Mouse (Mus musculus): ENCODE data around the gene St6galnac3.

The St6galnac3 gene

DNA sequence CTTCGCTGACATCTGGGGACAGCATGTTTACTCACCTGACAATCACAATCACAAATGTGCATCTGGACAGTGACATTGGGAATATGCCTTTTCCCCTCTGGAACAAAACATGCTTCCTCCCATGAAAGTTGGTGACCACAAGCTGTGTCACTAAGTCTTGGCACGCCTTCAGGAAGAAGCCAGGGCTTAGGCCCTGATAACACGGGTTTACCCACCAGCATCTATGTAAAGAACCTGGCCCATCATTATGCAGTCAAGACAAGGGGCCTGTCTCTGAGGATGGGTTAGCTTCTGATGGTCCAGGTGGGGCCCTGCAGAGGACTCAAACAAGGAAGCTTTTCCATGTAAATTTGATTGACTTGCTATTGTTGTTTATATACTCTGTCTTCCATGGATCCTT lies 131.9 kb downstream of the St6galnac3 start:
- DNase-seq (ENCODE audit: low read depth, low spot score), result no peak

GRCm38 (mm10) chr3:153587594-153587993 lies 137.4 kb downstream of the St6galnac3 start:
- no peak for DNase-seq (ENCODE audit: low read depth, low spot score)

DNA sequence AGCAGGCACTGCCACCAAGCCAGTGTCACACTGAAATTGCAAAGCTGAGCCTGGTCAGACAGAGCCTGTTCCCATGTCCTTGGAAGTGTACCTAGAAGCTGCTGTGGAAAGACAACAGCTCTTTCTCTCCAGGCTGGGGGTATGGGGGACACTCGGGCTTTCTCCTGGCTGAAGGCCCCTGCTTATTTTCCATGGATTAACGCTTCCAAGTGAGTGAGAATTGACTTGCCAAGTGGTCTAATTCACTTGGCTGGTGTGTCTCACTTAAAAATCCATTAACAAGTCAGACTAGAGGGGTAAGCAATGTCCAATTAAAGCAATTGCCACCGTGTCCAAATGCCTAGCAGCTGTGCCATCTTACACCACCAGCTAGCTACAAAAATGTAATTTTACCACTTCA lies 140.1 kb downstream of the St6galnac3 start:
- no peak for DNase-seq (ENCODE audit: low read depth, low spot score)

DNA sequence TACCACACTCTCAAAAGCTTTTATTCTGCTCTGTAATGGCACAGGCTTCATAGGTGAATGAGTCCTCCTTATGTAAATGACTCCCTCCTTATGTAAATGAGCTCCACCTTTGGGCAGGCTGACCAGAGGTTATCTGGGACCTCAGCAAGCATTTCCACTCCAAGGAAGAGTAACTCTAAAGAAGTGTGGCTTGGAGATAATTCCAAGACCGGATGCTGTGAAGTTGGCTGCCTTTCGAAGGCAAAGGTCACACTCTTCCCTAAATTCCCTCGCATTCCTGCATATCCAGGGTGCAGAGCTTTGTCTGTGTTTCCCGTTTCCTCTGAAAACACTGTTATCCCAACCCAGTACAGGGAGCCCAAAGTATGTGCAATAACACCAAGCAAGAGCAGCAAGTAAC lies 142.9 kb downstream of the St6galnac3 start:
- DNase-seq (ENCODE audit: low read depth, low spot score), result peak; percentile 75

- peak; percentile 37 for DNase-seq (ENCODE audit: low read depth, low spot score)
Measured at GRCm38 (mm10) chr3:153580625-153581024, 144.3 kb downstream of the St6galnac3 start.

- DNase-seq (ENCODE audit: low read depth, low spot score), result no peak
Measured at GRCm38 (mm10) chr3:153580136-153580535, 144.8 kb downstream of the St6galnac3 start.

GRCm38 (mm10) chr3:153577286-153577685 lies 147.7 kb downstream of the St6galnac3 start:
- DNase-seq (ENCODE audit: low read depth, low spot score), result peak; percentile 50

GRCm38 (mm10) chr3:153571152-153571551 lies 153.8 kb downstream of the St6galnac3 start:
- DNase-seq (ENCODE audit: low read depth, low spot score), result peak; percentile 18

DNA sequence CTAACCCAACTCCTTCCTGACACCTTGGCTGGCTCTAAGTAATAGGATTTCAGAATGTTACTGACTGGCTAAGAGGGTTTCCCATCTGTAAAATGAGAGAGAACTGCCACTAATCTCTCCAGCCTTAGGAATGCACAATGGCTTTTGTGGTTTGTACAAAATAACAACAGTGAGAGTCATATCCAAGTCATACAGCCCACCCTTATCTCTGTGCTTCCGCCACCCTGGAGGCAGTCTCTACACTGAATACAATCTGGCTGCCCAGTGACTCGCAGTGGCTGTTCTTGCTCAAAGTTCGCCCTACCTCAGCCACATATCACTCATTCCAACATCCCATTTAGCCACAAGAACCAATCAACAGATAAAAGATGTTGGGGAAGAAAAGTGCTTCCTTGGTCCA lies 156.2 kb downstream of the St6galnac3 start:
- DNase-seq (ENCODE audit: low read depth, low spot score), result no peak

GRCm38 (mm10) chr3:153567913-153568312 lies 157.1 kb downstream of the St6galnac3 start:
- DNase-seq (ENCODE audit: low read depth, low spot score), result no peak

- DNase-seq (ENCODE audit: low read depth, low spot score), result no peak
Measured at GRCm38 (mm10) chr3:153567512-153567911, 157.5 kb downstream of the St6galnac3 start.

- no peak for DNase-seq (ENCODE audit: low read depth, low spot score)
Measured at GRCm38 (mm10) chr3:153566100-153566499, 158.9 kb downstream of the St6galnac3 start.

GRCm38 (mm10) chr3:153560897-153561296 lies 164.1 kb downstream of the St6galnac3 start:
- DNase-seq (ENCODE audit: low read depth, low spot score), result no peak

DNA sequence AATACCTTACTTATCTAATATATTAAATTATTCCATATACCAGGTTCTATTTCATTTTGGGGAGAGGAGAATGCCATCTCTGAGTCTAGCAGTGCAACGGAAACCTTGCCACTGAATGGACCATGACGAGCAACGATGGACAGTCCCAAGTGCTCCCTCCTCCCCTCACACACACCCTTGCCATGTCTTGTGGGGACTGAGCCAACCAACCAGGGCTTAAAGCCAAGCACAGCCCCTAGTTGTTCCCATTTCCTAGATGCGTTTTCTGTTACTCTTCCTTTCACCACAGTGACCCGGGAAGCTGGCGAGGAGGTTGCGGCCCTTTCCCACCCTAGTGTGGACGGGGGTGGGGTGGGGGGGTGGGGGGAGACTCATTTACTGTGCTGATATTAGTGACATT lies 165.4 kb downstream of the St6galnac3 start:
- no peak for DNase-seq (ENCODE audit: low read depth, low spot score)

- DNase-seq (ENCODE audit: low read depth, low spot score), result no peak
Measured at GRCm38 (mm10) chr3:153556621-153557020, 168.4 kb downstream of the St6galnac3 start.

- no peak for DNase-seq (ENCODE audit: low read depth, low spot score)
Measured at GRCm38 (mm10) chr3:153553712-153554111, 171.3 kb downstream of the St6galnac3 start.

GRCm38 (mm10) chr3:153553226-153553625 lies 171.7 kb downstream of the St6galnac3 start:
- no peak for DNase-seq (ENCODE audit: low read depth, low spot score)

- no peak for DNase-seq (ENCODE audit: low read depth, low spot score)
Measured at GRCm38 (mm10) chr3:153546936-153547683, 177.9 kb downstream of the St6galnac3 start.

DNA sequence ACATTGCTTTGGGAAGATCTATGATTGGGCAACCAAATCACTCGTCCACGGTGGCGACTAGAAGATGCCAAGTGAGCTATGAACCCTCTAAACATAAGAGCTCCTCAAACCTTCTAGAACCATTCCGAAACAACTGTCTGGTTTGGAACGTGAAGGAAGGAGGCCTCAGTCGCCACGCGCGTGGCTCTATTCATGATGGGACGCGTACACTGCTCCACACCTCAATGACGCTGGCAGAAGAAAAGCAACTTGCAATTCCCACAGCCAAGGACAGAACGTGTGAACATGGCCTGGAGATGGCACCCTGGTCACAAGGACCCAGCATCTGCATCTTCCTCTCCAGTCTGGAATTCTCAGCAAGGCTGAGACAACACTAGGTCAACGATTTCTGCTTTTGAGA lies 185.1 kb downstream of the St6galnac3 start:
- no peak for DNase-seq (ENCODE audit: low read depth, low spot score)

DNA sequence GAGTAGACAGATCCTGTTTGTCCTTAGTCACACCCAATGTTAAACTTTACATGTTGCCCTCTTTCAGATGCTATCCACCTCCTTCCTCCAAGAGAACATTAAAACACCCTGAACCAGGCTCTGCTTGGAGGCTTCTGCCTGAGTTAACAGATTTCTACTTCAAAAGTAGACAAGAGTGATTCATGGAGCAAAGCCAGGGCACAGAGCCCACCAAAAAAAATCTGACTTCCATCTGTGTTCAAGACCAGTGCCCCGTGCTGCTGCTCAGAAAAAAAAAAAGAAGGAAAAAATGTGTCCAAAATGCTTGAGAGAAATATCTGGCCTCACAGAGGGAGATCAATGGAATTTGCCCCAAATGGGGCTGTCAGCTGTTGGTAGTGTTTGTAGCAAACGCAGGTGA lies 186.6 kb downstream of the St6galnac3 start:
- no peak for DNase-seq (ENCODE audit: low read depth, low spot score)

DNA sequence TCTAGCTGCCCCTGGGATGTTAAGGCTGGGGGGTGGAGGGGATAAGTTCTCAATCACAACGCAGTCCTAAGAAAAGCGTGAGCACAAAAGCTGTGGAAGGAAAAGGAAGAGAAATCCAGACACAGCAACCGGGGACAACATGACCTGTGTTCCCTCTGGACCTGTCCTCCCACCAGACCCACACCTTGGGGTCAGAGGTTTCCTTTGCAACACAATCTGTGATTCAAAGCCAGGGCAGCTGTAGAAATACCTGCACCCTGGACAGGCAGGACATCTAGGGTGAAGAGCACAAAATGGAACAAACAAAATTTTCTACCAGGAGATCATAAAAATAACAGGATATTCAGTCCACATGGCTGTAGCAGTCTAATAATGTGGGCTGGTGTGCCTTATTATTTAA lies 187.5 kb downstream of the St6galnac3 start:
- DNase-seq (ENCODE audit: low read depth, low spot score), result no peak

- DNase-seq (ENCODE audit: low read depth, low spot score), result no peak
Measured at GRCm38 (mm10) chr3:153536260-153536659, 188.7 kb downstream of the St6galnac3 start.

DNA sequence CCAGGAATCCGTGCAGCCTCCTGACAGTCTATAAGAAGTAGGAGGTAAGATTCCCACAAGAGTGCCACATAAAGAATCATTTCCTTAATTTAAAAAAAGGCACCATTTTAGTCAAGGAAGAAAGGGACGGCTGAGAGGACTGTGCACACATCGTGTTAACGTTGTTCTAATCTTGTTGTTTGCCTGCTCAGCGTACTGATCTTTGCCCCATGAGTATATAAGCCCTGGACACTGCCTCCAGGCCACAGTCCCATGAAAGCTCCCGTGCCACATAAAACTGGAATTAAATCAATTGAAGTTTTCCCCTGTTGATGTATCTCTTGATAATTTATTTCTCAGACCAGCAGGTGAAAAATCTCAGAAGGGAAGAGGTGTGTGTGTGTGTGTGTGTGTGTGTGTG lies 195.8 kb downstream of the St6galnac3 start:
- no peak for DNase-seq (ENCODE audit: low read depth, low spot score)

All from R1 (cell line).